Mouse (Mus musculus) ES-Bruce4 (cell line): ENCODE measurements around the gene Atxn7l2.

ENCODE experiments used
- CTCF ChIP-seq: IDR thresholded peaks from one replicate; pipeline ENCODE4 v1.8.1; 2011; ENCODE audit warnings: low read depth, low read length
- EP300 ChIP-seq: IDR thresholded peaks from 2 replicates; pipeline ENCODE4 v1.6.1; 2011; ENCODE audit warnings: low read depth, low read length; ENCODE audit not compliant: insufficient read depth
- POLR2A ChIP-seq: IDR thresholded peaks from one replicate; pipeline ENCODE4 v1.8.1; 2011; ENCODE audit warnings: low read length; ENCODE audit not compliant: insufficient read depth

DNA sequence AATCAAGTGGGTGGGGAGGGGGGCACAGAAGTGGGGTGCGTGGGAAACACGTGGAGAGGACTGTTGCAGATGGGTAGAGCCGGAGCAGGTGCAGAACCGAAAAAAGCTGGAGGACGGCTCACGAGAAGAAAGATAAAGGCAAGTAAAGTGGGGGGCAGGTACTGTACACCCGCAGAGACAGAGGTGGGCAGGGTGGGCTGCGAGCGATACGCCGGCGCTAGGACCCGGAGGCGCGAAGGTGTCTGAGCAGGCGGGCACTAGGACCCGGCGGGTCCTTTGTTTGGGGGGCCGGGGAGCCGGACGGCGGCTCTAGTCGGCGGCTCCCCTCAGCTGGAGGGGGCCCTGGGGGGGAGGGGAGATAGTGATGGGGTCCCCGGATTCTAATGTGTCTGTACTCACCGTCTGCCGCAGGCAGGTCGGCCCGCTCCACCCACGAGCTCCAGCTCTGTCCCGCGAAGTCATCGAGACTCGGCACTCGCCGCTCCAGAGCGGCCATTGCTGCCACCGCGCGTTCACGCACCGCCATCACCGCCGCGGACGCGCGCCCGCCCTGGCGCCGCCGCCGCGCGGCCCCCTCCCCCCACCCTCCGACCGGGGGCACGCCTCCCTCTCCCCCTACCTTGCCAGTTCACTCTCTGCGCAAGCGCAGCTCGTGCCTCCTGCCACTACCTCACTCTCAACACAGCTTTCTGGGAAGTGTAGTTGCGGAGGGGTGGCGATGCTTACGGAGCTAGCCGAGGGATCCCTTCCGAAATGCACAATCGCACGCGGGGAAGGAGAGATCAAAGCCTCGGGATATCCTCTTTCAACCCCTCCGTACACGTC, 576 bp downstream of the Atxn7l2 start:
- TF ChIP-seq CTCF (no peak), POLR2A (peak; percentile 16), EP300 (0 out of 2 replicates have a peak, but pooled peaks have one; percentile 20)
